Mouse (Mus musculus) megakaryocyte, embryonic 14.5 days (primary cell): ENCODE results near the gene Itga9.

Experiments
- FLI1 ChIP-seq: IDR thresholded peaks from 2 replicates; pipeline ENCODE4 v1.6.1; 2012; ENCODE audit warnings: low read length, inconsistent platforms, mixed read lengths
- GATA1 ChIP-seq: IDR thresholded peaks from 3 replicates; pipeline ENCODE4 v1.6.1; 2012; ENCODE audit warnings: mixed read lengths, low read length, inconsistent platforms, borderline replicate concordance

- TF ChIP-seq GATA1: no peak
- TF ChIP-seq FLI1: no peak
Observed at GRCm38 (mm10) chr9:118891068-118891467, 284.6 kb downstream of the Itga9 start.
